Comparison of ENCODE assay signal across 8 mouse cellular contexts in genomic region chr19:44882552-44883024, GRCm38 (mm10). TPM values are rescaled to one million over a fixed set of nuclear protein-coding genes. Genes with fewer than 3 reads are reported as not detected.
DNase-seq lines count a peak whose midpoint lies in the region; ATAC-seq and TF ChIP-seq lines count a peak whose summit lies in the region.

No protein-coding gene starts in this region.

- peak; percentile 12 for DNase-seq in adrenal gland, postnatal 25 days
- DNase-seq in adrenal gland, adult 8-10 months = no peak
- peak; percentile 22 for DNase-seq in cerebellum, adult 9-10 months
- DNase-seq in gastrocnemius, adult 8-10 months (ENCODE audit: low spot score in 2 of 2) = peak; percentile 32 to 37
- DNase-seq in hindbrain, postnatal 0 days (ENCODE audit: low spot score) = peak; percentile 72
- no peak for DNase-seq in left cerebral cortex, postnatal 25 days (ENCODE audit: low spot score in 2 of 2)

- H3K36me3 ChIP-seq in hindbrain, postnatal 0 days (ENCODE audit: insufficient read depth, low read length) = no peaks in the 10 kb centered on the region
- no peaks in the 10 kb centered on the region for H3K36me3 ChIP-seq in liver, embryonic 15.5 days (replicated peaks)
- H3K36me3 ChIP-seq in stomach, embryonic 14.5 days (ENCODE audit: control insufficient read depth, insufficient read depth, low read length) = no peaks in the 10 kb centered on the region

- WGBS in hindbrain, postnatal 0 days = under 1% methylated on average over 31 of the region's 31 CpGs
- WGBS in liver, embryonic 15.5 days (ENCODE audit: insufficient replicate concordance) = 3% methylated on average over 31 of the region's 31 CpGs
- WGBS in stomach, embryonic 14.5 days = 1% methylated on average over 31 of the region's 31 CpGs

- H3K4me1 ChIP-seq in hindbrain, postnatal 0 days (ENCODE audit: insufficient read depth, low read length) = peaks cover 8% of the 10 kb centered on the region; the same call in 1 of the 2 replicates
- peaks cover 4% of the 10 kb centered on the region; the same call in 1 of the 2 replicates for H3K4me1 ChIP-seq in liver, embryonic 15.5 days (replicated peaks)
- peaks cover 8% of the 10 kb centered on the region; the same call in 1 of the 2 replicates for H3K4me1 ChIP-seq in stomach, embryonic 14.5 days (ENCODE audit: control insufficient read depth, insufficient read depth, low read length)

- no peaks in the 10 kb centered on the region for H3K9me3 ChIP-seq in hindbrain, postnatal 0 days (ENCODE audit: low read length)
- no peaks in the 10 kb centered on the region for H3K9me3 ChIP-seq in liver, embryonic 15.5 days (replicated peaks)
- no peaks in the 10 kb centered on the region for H3K9me3 ChIP-seq in stomach, embryonic 14.5 days (ENCODE audit: control insufficient read depth, low read depth, low read length)

- peak overlapping the region; percentile 62 for H3K27ac ChIP-seq in hindbrain, postnatal 0 days
- H3K27ac ChIP-seq in liver, embryonic 15.5 days (replicated peaks) = no peak overlapping the region
- no peak overlapping the region for H3K27ac ChIP-seq in stomach, embryonic 14.5 days (ENCODE audit: low read length)

- ATAC-seq in hindbrain, postnatal 0 days = peak; percentile 79
- ATAC-seq in liver, embryonic 15.5 days (ENCODE audit: insufficient read depth) = no peak
- no peak for ATAC-seq in stomach, embryonic 14.5 days (ENCODE audit: insufficient number of reproducible peaks, insufficient read depth, low FRiP score, low read depth)

- TF ChIP-seq CTCF in hindbrain, postnatal 0 days (IDR thresholded peaks at IDR 0.05; ENCODE audit: low read depth) = no peak

- peak overlapping the region; percentile 38 for H3K4me3 ChIP-seq in hindbrain, postnatal 0 days (ENCODE audit: low read length)
- 0 out of 2 replicates have a peak overlapping the region, but pooled peaks have one; percentile 15 for H3K4me3 ChIP-seq in liver, embryonic 15.5 days (replicated peaks)
- H3K4me3 ChIP-seq in stomach, embryonic 14.5 days (ENCODE audit: low read depth, low read length) = peak overlapping the region; percentile 31

- intact Hi-C loops in left cerebral cortex, postnatal 25 days (cut with DNase I) = no loop called here

- H3K4me2 ChIP-seq in hindbrain, postnatal 0 days (ENCODE audit: low read depth, low read length) = peak overlapping the region; percentile 69
- H3K4me2 ChIP-seq in liver, embryonic 15.5 days = peak overlapping the region; percentile 39
- H3K4me2 ChIP-seq in stomach, embryonic 14.5 days (replicated peaks; ENCODE audit: low read depth, low read length) = peak overlapping the region; percentile 50

- 0 out of 2 replicates have a peak, but pooled peaks cover 2% of the 10 kb centered on the region for H3K27me3 ChIP-seq in hindbrain, postnatal 0 days (ENCODE audit: insufficient read depth, low read length)
- peaks cover 85% of the 10 kb centered on the region for H3K27me3 ChIP-seq in liver, embryonic 15.5 days
- peaks cover 39% of the 10 kb centered on the region for H3K27me3 ChIP-seq in stomach, embryonic 14.5 days (ENCODE audit: control insufficient read depth, insufficient read depth, low read length)

- H3K9ac ChIP-seq in hindbrain, postnatal 0 days (replicated peaks; ENCODE audit: low read length) = peak overlapping the region; percentile 56
- no peak overlapping the region for H3K9ac ChIP-seq in liver, embryonic 15.5 days
- peak overlapping the region; percentile 18; the same call in 1 of the 2 replicates for H3K9ac ChIP-seq in stomach, embryonic 14.5 days (replicated peaks; ENCODE audit: low read depth, low read length)

RNA-seq across cellular contexts. Expression of gene Slf2, which starts 48.4 kb away (rescaled TPM):
- total RNA-seq in adrenal gland, postnatal 25 days (2021) = 23.8 and 30.8 TPM in 2 replicates
- total RNA-seq in adrenal gland, adult 8-10 months (2022) = 10 to 100 TPM; 22.6 to 40.9 (median 30.5) TPM
- total RNA-seq in gastrocnemius, adult 8-10 months (2022) = 10 to 100 TPM; 10.9 to 13.7 (median 11.0) TPM
- total RNA-seq in hindbrain, postnatal 0 days (2014; rRNA removed) = 24.6 and 25.0 TPM in 2 replicates
- 18.3 and 22.3 TPM in 2 replicates for polyA plus RNA-seq in hindbrain, postnatal 0 days (2015; fragmentation: Nextera tagmentation; extraction: Ambion mirVana)
- polyA plus RNA-seq in liver, embryonic 15.5 days (2015; fragmentation: Nextera tagmentation; extraction: Ambion mirVana) = 10.9 and 11.2 TPM in 2 replicates
- 56.5 and 56.7 TPM in 2 replicates for polyA plus RNA-seq in stomach, embryonic 14.5 days (2014; fragmentation: Nextera tagmentation; extraction: Ambion mirVana)
- 10 to 100 TPM; 35.9 to 38.6 TPM for total RNA-seq in left cerebral cortex, postnatal 25 days (2021)

Comparison
In these comparisons a context has a peak if more than half of its experiments do, and no peak if none do; other contexts are left out.
1. DNase-seq: peak in adrenal gland, postnatal 25 days (single experiment), cerebellum, adult 9-10 months (single experiment), gastrocnemius, adult 8-10 months (2 of 2) and hindbrain, postnatal 0 days (single experiment); none in adrenal gland, adult 8-10 months (single experiment) and left cerebral cortex, postnatal 25 days (0 of 2).
2. Peak in every context shown above with its lines, with median percentiles within 50 percentile points of each other: H3K4me2 ChIP-seq and H3K4me3 ChIP-seq.